Mouse (Mus musculus) activated CD4-positive, CD25-positive, alpha-beta regulatory T cell, adult 4 months (primary cell): ENCODE data around the gene Kera. TPM values are rescaled to one million over a fixed set of nuclear protein-coding genes. Genes with fewer than 3 reads are reported as not detected.

Source experiments
- ATAC-seq: one replicate; pipeline ENCODE4 v1.8.0; 2017
- polyA plus RNA-seq, 2 experiments: library from polyadenylated mRNA; unstranded; fragments of 100-300 nt; shearing (Covaris generic); gene quantifications; one replicate each; pipeline ENCODE4 v1.2.1; 2017

Gene Kera
- polyA plus RNA-seq: not detected

GRCm38 (mm10) chr10:97606579-97606978, at the start of gene Kera:
TSS of gene Kera (plus strand) at chr10:97606879.
- ATAC-seq: no peak

GRCm38 (mm10) chr10:97564957-97565856, 41.5 kb upstream of the Kera start, which contains the start of gene Lum:
TSS of gene Lum (plus strand) at chr10:97565128.
- ATAC-seq: no peak

- no peak for ATAC-seq
Observed at GRCm38 (mm10) chr10:97567489-97568135, 39.1 kb upstream of the Kera start.

- ATAC-seq: no peak
Observed at GRCm38 (mm10) chr10:97582543-97583231, 24.0 kb upstream of the Kera start.

- ATAC-seq: no peak
Observed at GRCm38 (mm10) chr10:97584176-97584575, 22.5 kb upstream of the Kera start.

GRCm38 (mm10) chr10:97587159-97587558, 19.5 kb upstream of the Kera start:
- no peak for ATAC-seq

- no peak for ATAC-seq
Observed at GRCm38 (mm10) chr10:97589574-97589973, 17.1 kb upstream of the Kera start.

- ATAC-seq: no peak
Observed at GRCm38 (mm10) chr10:97591036-97591435, 15.6 kb upstream of the Kera start.

GRCm38 (mm10) chr10:97591685-97592084, 15.0 kb upstream of the Kera start:
- no peak for ATAC-seq

- no peak for ATAC-seq
Observed at GRCm38 (mm10) chr10:97595680-97596079, 11.0 kb upstream of the Kera start.

GRCm38 (mm10) chr10:97601744-97602143, 4.9 kb upstream of the Kera start:
- no peak for ATAC-seq

GRCm38 (mm10) chr10:97603256-97603655, 3.4 kb upstream of the Kera start:
- ATAC-seq: no peak

GRCm38 (mm10) chr10:97622328-97622727, 15.6 kb downstream of the Kera start:
- ATAC-seq: no peak

GRCm38 (mm10) chr10:97624381-97624780, 17.7 kb downstream of the Kera start:
- ATAC-seq: no peak

GRCm38 (mm10) chr10:97625116-97625515, 18.4 kb downstream of the Kera start:
- no peak for ATAC-seq

GRCm38 (mm10) chr10:97626543-97626942, 19.9 kb downstream of the Kera start:
- no peak for ATAC-seq

- no peak for ATAC-seq
Observed at GRCm38 (mm10) chr10:97631061-97631460, 24.4 kb downstream of the Kera start.

- ATAC-seq: no peak
Observed at GRCm38 (mm10) chr10:97641926-97642325, 35.2 kb downstream of the Kera start.

- no peak for ATAC-seq
Observed at GRCm38 (mm10) chr10:97643768-97644167, 37.1 kb downstream of the Kera start, which contains the start of gene Epyc. TSS of gene Epyc (plus strand) at chr10:97644068.

- no peak for ATAC-seq
Observed at GRCm38 (mm10) chr10:97650334-97650733, 43.7 kb downstream of the Kera start.

- no peak for ATAC-seq
Observed at GRCm38 (mm10) chr10:97659489-97659888, 52.8 kb downstream of the Kera start.
